Mouse (Mus musculus): ENCODE data around the gene E130308A19Rik.

- TF ChIP-seq POLR2A (IDR thresholded peaks at IDR 0.05; ENCODE audit: borderline replicate concordance, low read depth, low read length) (no peak), CTCF (IDR thresholded peaks at IDR 0.05; ENCODE audit: low read depth, low read length) (0 out of 2 replicates have a peak, but pooled peaks have one; percentile 26)
These were observed 182.4 kb downstream of the E130308A19Rik start for GRCm38 (mm10) chr4:59808396-59808795.

Data from bone marrow macrophage, adult 2 months (primary cell).